Mouse (Mus musculus) urinary bladder, postnatal 10 days (tissue): ENCODE measurements around the gene Umps.

Source experiments
- DNase-seq: peaks from one replicate; pipeline ENCODE4 v3.0.0; 2022; ENCODE audit warnings: low spot score

Gene Umps

DNA sequence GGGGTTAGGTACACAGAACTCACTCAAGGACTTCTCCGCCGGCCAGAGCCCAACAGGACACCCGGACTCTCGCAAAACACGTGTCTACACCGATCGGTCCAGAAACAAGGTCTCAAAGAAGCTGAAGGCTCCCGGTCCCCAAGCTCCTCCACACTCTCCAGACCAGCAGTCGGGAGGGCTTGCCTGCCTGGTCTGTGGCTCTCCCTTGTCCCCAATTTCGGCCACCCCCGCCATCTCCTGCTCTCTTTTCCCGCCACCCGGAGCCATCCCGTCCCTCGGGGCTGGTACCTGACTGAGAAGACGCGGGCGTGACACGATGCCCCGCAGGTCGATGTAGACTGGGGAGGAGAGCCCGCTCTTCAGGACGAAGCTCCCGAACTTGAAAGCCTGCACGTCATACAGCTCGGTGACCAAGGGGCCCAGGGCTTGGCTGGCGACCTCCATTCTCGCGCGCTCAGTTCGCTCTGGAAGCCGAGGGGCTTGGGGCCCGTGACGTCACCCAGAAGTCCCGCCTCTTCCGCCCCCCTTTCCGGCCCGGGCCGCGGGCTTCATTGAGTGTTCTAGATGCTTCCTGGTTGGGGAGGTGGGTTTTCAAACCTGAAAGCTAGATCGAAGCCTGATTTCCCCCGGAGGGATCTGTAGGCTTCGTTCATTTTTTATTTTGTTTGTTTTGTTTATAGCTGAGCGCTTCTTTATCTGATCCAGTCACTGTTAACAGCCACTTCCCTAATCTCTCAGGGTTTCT is at the start of gene Umps:
Gene Umps (minus strand): TSS at position 501 of the 745 bp plus-strand sequence.
- peak; percentile 46 for DNase-seq

DNA sequence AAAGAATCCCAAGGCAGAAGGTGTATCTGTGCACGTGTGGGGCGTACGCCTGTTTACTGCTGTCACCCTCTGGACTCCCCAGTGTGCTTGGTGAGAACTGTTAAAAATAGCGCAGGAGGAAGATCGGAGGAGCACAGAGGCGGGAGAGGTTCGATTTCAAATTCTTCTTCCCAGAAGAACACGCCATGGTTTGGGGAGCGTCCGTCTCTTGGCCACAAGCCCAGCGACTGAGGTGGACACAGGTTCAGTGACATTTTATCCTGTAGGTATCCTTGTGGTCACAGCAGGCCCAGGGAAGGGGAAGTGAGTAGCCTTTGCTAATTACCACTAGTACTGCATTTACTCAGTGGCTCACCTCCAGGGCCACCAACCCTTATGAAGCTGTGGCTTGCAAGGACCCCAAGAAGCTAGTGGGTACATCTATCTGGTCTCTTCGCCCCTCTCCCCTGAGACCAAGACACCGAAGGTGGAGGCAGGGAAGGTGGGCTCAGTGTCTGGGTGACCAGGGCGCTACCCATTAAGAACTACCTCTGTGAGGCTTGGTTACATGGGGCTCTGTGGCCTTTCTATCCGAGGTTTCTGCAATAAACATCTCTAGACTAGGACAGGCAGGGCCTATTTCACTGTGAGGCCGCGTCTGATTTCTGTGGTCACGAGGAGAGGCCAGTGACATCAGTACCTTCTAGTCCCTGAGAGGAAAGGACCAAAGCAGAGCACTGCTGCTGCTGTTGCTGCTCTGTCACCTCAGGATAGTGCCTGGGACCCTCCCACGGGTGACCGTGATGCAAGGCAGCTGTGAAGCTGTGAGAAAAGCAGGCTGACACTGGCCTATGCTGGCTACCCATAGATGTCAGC is 45.4 kb upstream of the Umps start:
- DNase-seq, result no peak

DNA sequence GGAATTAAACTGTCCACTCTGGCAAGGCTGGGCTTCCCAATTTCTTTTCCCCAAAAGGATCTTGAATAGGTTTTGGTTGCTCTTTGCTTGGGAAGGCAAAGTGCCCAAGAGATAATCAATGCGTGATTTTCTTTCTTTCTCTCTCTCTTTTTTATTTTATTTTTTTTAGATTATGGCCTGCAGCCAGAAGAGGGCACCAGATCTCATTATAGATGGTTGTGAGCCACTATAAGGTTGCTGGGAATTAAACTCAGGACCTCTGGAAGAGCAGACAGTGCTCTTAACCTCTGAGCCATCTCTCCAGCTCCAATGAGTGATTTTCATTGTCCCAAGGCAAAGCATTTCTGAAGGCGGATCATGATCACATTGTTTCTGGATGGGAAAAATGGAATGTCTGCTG is 42.7 kb upstream of the Umps start:
- no peak for DNase-seq

DNA sequence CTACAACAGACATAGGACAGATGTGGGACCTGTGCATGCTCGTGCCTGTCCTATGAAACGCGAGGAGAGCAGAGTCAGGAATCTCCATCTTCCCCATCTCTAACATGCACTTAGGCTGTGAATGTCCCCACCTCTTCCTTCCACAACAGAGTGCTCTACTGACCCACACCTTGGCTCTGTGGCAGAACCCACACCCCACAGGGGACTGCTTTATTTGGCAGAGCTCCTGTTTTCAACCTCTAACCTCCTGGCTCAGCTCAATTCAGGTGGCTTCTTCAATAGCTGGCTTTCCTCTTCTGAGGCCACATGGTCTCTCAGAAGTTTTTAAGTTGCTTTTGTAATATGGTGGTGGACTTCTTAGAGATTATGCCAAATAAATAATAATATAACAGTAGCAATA is 39.1 kb upstream of the Umps start:
- no peak for DNase-seq

DNA sequence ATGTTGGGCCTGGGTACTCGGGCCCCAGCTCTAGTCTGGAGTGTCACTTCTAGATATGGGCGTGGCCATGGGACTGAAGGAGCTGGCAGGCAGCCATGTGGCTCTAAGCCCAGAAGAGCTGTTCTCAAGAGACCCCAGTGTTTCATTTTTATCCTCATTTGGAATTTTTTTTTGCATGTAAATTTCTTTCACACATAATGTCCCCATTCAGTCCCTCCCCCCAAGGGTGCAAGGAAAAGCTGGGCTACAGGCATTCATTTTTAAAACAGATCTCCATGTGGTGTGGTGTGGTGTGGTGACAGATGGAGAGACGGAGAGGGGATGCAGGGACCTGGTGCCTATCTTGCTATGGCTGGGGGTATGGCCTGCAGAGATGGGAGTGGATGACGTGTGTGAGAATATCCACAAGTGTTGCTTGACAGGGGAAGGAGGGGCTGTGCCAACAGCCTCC is 37.3 kb upstream of the Umps start:
- no peak for DNase-seq

DNA sequence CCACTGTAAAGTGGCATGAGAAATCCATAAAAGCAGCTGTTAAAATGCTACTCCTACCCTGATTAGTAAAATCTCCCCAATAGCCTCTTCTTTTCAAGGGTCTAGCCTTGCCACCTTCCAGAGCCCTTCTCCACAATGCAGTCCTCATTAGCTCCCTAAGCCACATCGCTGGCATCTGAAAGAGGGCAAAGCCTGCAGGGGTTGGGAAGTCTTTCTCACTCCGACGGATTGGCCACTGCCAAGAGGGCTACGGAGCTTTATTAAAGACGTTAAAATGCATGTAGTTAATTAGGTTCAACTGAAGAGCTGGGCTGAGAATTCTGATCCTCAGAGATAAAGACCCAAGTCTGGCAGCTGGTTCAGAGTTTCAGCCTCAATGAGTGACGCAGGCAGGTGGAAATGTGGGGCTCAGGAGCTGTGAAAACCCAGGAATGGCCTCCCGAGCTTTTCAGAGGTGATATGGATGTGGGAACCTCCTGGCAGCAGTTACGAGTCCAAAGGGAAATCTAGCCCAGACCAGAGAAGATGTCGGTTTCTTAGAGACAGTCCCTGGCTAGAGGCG is 36.8 kb upstream of the Umps start:
- no peak for DNase-seq

DNA sequence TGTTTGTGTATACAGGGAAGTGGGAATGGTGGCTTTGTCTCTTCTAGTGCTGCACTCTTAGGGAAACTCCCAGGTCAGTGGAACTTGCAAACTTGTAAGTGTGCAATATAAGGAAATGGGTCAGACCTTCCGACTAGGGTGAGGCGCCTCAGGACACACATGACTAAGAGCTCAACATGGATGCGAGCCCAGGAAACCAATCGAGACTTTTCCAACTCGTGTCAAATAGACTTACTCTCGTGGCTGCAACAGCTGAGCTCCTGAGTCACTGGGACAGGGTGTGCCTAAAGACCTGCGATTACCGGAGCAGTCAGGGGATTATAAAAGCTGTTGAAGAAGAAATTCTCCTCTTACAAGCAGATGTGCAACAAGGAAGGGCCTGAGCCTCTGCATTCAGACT is 33.9 kb upstream of the Umps start:
- no peak for DNase-seq

DNA sequence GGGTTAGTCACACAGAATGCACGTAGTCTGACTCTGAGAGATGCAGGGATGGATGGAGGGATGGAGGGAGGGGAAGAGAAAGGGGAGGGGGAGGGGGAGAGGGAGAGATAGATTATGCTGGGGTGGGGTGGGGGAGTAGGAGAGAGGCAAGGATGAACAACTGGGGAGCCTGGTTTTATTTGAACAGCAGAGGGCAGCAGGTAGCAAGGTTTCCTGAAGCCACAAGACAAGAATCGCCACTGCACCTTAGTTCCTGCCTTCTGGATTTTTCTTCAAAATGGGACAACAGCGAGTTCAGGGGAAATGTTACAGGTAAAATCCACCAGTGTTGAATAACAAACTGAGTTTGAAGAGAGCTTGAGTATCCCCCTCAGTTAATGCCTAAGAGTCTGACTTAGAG is 32.5 kb upstream of the Umps start:
- no peak for DNase-seq

DNA sequence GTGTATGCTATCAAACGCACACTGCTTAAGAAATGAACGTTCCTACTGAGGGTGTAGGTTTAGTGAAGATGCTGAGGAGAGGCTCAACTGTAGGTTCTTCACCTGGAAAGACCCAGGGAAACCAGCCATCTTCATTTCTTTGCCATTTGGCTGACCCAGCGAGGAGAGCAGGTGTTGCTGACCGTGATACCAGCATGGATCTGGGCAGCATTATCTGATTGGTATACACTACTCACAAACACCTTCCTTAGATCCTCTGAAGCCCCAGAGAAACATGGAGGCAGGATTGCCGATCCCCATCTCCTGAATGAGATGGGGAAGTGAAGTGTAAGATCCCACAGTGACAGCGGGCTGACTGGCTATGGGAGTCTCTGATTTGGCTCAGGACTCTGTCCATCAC is 31.2 kb upstream of the Umps start:
- no peak for DNase-seq

DNA sequence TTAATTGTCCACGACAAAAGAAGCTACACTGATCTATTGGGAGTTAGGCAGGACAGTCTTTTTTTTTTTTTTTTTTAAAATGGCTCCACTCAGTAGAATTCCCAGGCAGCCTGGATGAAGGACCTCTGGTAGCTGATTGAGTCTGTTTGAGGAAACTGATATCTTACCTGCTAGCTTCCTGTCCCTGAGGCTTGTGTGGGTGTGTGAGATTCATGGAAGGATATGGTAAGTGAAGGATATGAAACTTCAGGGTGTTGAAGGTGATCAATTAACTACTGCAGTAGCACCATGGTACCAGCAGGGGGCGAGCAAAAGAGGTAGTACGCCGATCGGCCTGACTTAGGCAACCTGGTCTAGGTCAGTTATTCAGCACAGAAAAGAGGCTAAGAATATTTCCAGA is 29.2 kb upstream of the Umps start:
- DNase-seq, result no peak

DNA sequence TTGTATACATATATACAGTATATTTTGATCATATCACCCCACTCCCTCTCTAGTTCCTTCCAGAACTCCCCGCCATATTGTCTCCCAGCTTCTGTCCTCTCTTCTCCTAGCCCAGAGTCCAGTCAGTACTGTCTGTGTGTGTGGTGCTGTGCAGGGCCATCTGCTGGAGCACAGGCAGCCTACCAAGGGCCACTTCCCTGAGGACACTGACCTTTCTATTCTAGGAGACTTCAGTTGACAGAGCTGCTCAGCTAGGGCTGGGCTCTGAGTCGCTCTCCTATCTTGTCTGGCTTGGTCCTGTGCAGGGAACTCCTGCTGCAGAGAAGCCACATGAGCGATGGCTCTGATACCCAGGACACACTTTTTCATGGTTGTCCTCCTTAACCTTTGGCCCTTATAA is 28.7 kb upstream of the Umps start:
- DNase-seq, result no peak

DNA sequence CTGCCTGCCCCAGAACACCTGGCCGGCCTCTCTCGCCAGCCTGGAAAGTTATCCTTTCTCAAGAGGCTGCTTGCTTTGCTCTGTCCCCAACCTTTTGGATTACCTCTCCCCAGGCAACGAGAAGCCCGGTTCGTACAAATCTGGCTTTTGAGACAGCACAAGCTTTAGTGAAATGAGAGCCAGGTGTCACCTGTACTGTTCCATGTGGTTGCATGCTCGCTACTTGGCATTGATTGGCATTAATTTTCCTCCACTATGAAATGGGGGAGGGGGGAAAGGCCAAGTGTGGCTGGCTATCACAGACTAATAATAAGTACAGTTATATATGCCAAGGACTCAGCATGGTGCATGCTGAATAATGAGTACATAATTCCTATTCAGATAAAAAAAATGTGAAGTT is 27.5 kb upstream of the Umps start:
- no peak for DNase-seq

DNA sequence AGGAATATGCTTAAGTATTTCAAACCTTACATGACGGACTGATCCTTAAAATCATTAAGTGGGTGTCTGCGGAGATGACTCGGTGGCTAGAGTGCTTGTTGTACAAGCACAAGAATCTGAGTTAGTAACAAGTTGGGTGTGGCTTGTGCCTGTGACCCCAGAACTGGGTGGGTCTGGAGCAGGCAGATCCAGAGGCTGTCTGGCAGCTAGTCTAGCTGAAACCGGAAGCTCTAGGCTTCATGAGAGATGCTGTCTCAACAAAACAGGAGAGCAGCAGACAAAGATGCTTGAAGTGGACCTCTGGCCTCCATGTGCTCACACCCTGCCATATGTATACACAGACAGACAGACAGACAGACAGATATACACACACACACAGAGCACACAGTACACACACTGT is 23.9 kb upstream of the Umps start:
- DNase-seq, result no peak

DNA sequence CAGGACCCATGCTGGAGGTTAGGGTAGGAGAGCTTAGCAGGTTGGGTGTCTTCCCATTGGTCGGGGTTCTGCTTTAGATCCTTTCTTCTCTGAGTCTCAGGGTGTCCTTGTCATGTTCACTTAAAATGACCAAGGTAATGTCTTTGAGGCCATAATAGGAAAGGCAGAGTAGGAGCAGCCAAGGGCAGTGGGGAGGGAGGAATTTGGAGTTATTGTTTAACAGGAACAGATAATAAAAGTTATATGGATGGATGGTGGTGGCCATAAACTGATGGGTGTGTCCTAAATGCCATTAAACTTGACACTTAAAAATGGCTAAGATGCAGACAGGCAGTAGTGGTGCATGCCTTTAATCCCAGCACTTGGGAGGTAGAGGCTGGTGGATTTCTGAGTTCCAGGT is 22.3 kb upstream of the Umps start:
- no peak for DNase-seq

DNA sequence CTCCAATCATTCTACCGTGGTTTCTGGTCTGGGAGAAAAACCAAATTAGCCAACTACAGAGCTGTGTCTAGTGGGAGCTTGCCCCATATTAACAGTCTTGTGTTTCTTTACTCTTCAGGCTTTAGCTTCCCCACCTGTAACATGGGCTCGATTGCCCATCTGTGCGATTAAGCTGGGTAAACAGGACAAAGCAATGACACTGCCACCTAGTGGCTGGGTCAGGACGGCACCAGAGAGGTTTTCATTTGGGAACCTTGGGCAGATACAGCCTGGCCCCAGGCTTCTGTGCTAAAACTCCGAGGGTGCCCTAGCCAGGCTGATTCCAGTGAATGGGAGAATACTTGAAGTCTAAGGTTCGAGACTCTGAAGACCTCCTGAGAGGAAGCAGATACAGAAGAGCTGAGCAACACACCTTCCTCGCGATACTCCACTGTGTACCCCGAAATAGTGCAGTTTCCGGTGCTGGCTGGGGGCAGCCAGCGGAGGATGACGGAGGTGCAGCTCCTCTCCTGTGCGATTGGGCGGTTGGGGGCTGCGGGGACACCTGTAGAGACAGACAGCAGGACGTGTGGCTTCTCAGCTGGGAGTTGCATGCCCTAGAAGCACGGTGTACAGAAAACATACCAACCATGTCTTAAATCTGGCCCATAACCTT is 21.6 kb upstream of the Umps start:
- no peak for DNase-seq

DNA sequence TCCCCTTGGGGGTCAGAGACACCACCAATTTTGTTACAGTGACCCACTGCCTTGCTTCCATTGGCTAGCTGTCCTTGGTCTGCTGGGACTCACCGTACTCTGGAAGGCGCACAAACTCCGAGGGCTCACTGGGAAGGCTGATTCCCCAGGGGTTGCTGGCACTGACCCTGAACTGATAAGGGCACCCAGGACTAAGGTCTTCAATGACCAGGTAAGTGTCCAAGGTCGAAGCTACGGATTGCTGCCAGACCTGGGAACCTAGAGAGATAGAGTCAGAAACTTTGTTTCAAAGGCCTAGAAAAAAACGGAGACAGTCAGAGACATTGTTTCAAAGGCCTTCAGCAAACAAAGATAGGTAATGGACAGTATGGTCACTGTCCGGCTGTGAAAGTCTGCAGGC is 20.2 kb upstream of the Umps start:
- no peak for DNase-seq

DNA sequence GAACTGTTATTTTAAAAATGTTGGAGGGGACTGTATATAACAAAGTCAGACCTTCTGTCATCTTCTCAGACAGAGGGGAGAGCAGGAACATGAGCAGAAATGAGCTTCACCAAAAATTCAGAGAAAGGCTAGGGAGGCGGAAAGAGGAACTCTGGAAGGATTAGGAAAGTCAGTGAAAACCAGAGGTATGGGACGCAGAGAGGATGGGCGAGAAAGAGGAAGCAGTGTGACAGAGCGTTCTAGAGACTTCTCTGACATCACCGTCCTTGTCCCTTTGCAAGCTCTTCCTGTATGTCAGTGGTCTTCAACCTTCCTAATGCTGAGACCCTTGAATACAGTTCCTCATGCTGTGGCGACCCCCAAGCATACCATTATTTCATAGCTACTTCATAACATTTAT is 18.5 kb upstream of the Umps start:
- no peak for DNase-seq

DNA sequence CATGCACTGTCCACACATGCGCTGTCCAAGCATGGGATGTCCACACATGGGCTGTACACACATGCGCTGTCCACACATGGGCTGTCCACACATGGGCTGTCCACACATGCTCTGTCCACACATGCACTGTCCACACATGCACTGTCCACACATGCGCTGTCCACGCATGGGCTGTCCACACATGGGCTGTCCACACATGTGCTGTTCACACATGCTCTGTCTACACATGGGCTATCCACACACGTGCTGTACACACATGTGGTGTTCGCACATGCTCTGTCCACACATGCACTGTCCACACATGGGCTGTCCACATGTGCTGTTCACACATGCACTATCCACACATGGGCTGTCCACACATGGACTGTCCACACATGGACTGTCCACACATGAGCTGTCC is 16.9 kb upstream of the Umps start:
- DNase-seq, result no peak

DNA sequence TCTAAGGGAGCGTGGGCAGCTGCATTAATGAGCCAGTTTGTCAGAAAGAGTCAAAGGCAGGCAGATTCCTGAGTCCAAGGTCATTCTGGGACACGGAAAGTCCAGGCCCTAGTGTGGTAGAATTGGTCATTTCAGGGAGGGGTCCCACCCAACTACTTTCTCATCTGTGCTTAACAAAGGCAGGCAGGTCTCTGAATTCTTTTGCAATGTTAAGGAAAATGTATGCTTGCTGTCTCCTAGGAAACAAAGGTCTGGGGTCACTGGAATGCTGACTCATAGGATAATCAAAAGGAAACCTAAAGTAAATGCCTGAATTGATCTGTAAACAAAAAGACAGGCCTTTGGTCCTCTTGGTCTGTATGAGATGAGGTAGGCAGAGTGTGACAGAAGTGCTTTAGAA is 13.0 kb upstream of the Umps start:
- no peak for DNase-seq

DNA sequence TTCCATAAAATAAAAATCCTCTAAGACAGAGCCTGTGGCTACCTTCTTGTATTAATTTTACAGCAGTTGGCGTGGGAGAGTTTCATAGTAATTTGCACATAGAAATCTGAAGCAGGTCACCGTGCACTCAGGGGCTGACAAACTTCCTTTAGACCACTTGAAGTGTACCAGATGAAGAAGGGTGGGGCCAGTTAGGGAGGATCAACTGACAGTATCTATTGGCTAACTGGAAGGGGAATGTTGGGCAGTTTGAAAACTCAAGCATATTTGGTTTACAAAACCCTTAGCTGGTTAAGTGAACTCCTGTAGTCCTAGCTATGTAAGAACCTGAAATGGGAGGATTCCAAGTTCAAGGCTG is 424 bp upstream of the Umps start:
- DNase-seq, result no peak

DNA sequence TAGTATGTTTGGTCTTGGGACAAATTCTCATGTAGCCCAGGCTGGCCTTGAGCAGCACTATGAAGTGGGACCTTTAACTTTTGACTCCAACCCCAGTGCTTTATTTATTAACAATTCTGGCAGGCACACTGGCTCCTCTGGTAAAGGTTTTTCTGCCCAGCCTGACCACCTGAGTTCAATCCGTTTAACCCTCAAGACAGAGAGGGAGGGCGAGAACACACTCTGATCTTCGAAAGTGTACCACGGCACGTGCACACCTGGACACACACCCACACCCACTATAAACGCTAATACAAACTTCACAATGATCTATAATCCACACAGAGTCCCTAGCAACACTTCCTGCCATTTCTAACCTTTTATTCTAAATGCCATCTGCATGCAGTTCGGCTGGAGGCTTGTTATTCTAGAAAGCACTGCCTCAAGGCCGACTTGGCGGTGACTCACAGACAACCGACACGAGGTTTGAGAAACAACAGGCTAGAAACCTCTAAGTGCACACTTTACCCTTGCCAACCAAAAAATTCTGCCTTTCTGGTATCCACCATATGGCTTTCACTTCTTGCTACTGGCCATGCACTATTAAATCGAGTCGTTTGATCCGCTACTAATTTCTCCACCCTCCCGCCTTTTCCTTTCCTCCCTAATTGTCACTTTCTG is 830 bp downstream of the Umps start:
- DNase-seq, result no peak

DNA sequence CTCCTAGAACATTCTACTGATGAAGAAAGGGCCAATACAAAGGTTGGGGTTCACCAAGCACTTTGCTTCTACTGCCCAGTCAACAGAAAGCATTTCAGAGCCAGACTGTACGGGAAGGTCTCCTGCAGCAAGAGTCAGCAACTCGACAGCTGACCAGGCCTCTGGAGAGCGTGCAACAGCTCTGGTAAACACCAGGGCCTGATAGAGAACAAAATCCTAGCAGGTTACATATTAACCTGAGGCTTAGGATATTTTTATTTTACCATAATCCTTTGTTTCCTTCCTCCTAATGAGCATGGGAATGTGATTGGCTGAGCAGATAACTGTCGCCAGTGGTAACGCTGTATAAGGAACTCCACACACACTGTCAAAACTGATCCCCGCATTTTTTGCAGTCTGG is 3.3 kb downstream of the Umps start:
- DNase-seq, result no peak
